Mouse (Mus musculus): ENCODE measurements around the gene Pex19.

GRCm38 (mm10) chr1:172141529-172141928 lies 15.0 kb downstream of the Pex19 start:
- TF ChIP-seq CTCF (IDR thresholded peaks at IDR 0.05; ENCODE audit: extremely low read depth, insufficient read depth, low read length): no peak
- no peak for TF ChIP-seq POLR2A (IDR thresholded peaks at IDR 0.05; ENCODE audit: extremely low read depth, insufficient read depth, low read length)
